Mouse (Mus musculus) urinary bladder, postnatal 4 days (tissue): Measurements from ENCODE around the gene Lrrc73.

Experiments
- DNase-seq, 2 experiments: peaks; one replicate each; pipeline ENCODE4 v3.0.0; 2021 to 2022; ENCODE audit warnings: low spot score in 2 of 2

Gene Lrrc73

GRCm38 (mm10) chr17:46287678-46288095, 34.4 kb downstream of the Lrrc73 start:
- peak in 1 of 2 experiments; percentile 55 for DNase-seq

- DNase-seq: no peak
These were observed 43.3 kb downstream of the Lrrc73 start for GRCm38 (mm10) chr17:46296601-46297000.

- no peak for DNase-seq
These were observed 43.7 kb downstream of the Lrrc73 start for GRCm38 (mm10) chr17:46297028-46297363.

- no peak for DNase-seq
These were observed 44.3 kb downstream of the Lrrc73 start, which contains the start of gene Dlk2 for GRCm38 (mm10) chr17:46297364-46298219. Gene Dlk2, plus strand, starts transcription at chr17:46297421.

GRCm38 (mm10) chr17:46298220-46298913, 45.0 kb downstream of the Lrrc73 start:
- peak; percentile 68 to 87 for DNase-seq

GRCm38 (mm10) chr17:46301892-46302291, 48.6 kb downstream of the Lrrc73 start:
- DNase-seq: no peak

- no peak for DNase-seq
These were observed 50.9 kb downstream of the Lrrc73 start for GRCm38 (mm10) chr17:46304184-46304583.
